Mouse (Mus musculus) sigmoid colon, adult 10 weeks (tissue): ENCODE results near the gene Trem3. TPM values are rescaled to one million over a fixed set of nuclear protein-coding genes. Genes with fewer than 3 reads are reported as not detected.

Experiments
- polyA plus RNA-seq: library from polyadenylated mRNA; stranded (reverse); fragments of 350-450 nt; fragmentation: Illumina TruSeq; extraction: RNeasy Lipid Tissue Mini Kit (QIAGEN cat#74804); gene quantifications from one replicate; pipeline ENCODE4 v1.2.3, GENCODE M21; 2014; ENCODE audit warnings: low read depth, low replicate concordance

Gene Trem3
- polyA plus RNA-seq = not detected

DNA sequence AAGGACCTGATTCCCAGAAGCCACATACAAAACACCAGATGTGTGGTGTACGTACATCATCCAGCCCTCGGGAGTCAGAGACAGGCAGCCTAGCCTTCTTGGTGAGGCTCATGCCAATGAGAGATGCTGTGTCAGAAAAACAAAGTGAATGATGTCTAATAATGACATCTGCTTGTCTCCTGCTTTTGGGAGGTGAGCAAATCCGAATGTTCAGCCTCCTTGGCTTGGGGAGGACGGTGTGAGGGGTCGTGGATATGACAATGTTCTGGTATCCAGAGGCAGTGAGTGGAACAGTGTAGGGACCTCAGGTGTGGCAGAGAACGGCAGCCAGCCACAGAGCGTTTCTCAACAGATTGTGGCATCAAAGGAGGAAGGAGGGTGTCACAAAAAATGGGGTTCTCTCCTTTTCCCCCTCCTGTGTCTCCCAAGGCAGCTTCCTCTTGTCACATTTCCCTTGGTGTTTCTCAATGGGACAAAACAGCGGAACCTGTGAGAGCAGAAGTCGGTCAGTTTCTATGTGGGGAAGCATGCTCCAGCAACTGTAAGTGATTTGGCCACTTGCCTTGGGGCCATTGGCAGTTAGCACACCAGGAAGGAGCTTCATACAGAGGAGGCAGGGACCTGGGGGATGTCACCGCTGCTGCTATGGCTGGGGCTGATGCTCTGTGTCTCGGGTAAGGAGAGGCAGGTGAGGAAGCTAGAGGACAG lies at the start of gene Trem3:
TSS of gene Trem3 (plus strand) at position 557 of the 708 bp plus-strand sequence.

DNA sequence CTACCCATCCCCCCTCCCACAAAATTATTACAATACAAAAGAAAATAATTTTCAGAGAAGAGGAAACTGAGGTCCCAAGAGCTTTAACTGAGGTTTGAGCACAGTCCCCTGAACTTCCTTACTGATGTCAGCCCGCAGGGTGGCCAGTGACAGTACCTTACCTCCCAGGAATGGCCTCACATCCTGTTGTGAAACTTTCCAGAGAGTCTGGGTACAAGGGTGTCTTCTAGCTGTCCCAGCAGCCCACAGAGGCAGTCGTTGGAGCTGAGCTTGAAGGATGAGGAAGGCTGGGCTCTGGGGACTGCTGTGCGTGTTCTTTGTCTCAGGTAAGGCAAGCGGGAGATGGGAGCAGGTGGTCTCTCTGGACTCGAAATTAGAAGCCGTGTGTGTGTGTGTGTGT lies 15.1 kb upstream of the Trem3 start, which contains the start of gene Trem1:
TSS of gene Trem1 (plus strand) at position 251 of the 400 bp plus-strand sequence.

DNA sequence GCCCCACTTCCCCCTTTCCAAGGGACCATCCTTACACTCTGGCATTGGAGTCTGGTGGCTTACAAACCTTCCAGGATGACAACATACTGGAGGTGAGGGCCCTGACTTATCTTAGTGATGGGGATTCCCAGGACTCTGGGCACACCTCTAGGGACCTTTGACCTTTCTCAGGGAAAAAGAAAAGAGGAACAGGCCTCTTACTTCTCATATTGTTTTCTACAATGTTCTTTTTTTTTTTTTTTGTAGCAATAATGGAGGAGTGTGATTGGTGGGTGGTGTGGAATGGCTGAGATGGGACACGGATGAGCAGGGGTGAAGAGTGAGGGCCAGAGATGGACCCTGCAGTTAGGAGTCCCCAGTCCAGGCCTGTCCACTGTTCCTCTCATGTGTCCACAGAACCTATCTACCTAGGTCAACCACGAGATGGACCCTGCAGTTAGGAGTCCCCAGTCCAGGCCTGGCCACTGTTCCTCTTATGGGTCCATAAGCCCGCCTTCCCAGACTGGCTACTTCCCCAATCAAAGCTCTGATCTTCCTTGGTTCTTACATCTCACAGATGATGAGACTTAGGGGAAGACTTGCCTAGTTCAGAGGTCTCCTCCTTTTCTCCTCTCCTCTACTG lies 16.3 kb downstream of the Trem3 start, which contains the start of gene Treml4:
TSS of gene Treml4 (plus strand) at position 555 of the 622 bp plus-strand sequence.

DNA sequence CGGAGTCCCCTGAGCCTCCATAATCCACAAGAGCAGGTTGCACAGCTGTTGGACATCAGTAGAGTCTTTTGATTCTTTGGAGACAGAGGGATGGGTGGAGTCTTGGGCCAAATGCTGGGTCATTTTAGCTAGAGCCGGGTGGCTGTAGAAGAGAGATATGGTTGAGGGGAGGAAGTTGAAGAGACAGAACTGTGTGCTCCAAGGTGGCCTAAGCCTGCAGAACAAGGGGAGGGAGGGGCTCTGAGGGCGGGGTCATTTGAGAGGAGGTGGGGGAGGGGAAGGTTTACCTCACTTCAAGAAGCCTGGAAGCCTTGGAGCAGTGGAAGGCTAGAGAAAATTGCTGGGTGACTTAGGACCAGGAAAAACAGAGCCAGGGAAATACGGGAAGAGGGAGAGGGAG lies 51.6 kb downstream of the Trem3 start, which contains the start of gene Treml2:
TSS of gene Treml2 (plus strand) at position 296 of the 400 bp plus-strand sequence.

Other genes starting within 250 kb of the Trem3 start
- not detected for gene 1700122O11Rik, start 209.5 kb upstream of the Trem3 start, polyA plus RNA-seq
- not detected for gene 1700067P10Rik, start 158.5 kb upstream of the Trem3 start, polyA plus RNA-seq
- not detected for gene 9830107B12Rik, start 101.5 kb upstream of the Trem3 start, polyA plus RNA-seq
- gene A530064D06Rik, start 80.5 kb upstream of the Trem3 start, polyA plus RNA-seq = 0.47 TPM
- not detected for gene Trem1, start 15.0 kb upstream of the Trem3 start, polyA plus RNA-seq
- 0.41 TPM for gene Treml4, start 16.5 kb downstream of the Trem3 start, polyA plus RNA-seq
- 0.79 TPM for gene Treml2, start 51.7 kb downstream of the Trem3 start, polyA plus RNA-seq
- gene B430306N03Rik, start 68.4 kb downstream of the Trem3 start, polyA plus RNA-seq = 0.19 TPM
- gene Trem2, start 98.6 kb downstream of the Trem3 start, polyA plus RNA-seq = 0.13 TPM
- gene Treml1, start 112.1 kb downstream of the Trem3 start, polyA plus RNA-seq = not detected
- 24.4 TPM for gene Nfya, start 162.1 kb downstream of the Trem3 start, polyA plus RNA-seq
- 53.9 TPM for gene Oard1, start 162.2 kb downstream of the Trem3 start, polyA plus RNA-seq
- 2.7 TPM for gene Apobec2, start 185.2 kb downstream of the Trem3 start, polyA plus RNA-seq
- gene Tspo2, start 203.7 kb downstream of the Trem3 start, polyA plus RNA-seq = not detected
- gene Unc5cl, start 207.1 kb downstream of the Trem3 start, polyA plus RNA-seq = 3.2 TPM